Mouse (Mus musculus) bone marrow, adult 2 months (tissue): ENCODE data around the gene Ltf. TPM values are rescaled to one million over a fixed set of nuclear protein-coding genes. Genes with fewer than 3 reads are reported as not detected.

Experiments
- H3K27ac ChIP-seq: fragments of 200-500 bp; 2 replicates; pipeline ENCODE4 v1.5.1; 2012; ENCODE audit warnings: low read depth, mild to moderate bottlenecking, control low read depth, inconsistent platforms, low read length; ENCODE audit not compliant: control insufficient read depth, poor library complexity, insufficient read depth
- H3K4me1 ChIP-seq: fragments of 200-500 bp; 2 replicates; pipeline ENCODE4 v1.6.1; 2011; ENCODE audit warnings: low read length; ENCODE audit not compliant: control insufficient read depth, insufficient read depth
- H3K4me3 ChIP-seq: fragments of 200-500 bp; replicated peaks from 2 replicates; pipeline ENCODE3; 2011; ENCODE audit warnings: mild to moderate bottlenecking, low read depth, low read length, control low read depth; ENCODE audit not compliant: control insufficient read depth
- CTCF ChIP-seq: fragments of 200-500 bp; IDR thresholded peaks from 2 replicates; pipeline ENCODE4 v1.5.1; 2011; ENCODE audit warnings: low read length, control low read depth; ENCODE audit not compliant: control insufficient read depth, insufficient read depth
- POLR2A ChIP-seq: fragments of 200-500 bp; IDR thresholded peaks from 2 replicates; pipeline ENCODE4 v1.6.1; 2011; ENCODE audit warnings: low read depth, mild to moderate bottlenecking, control low read depth, low read length, borderline replicate concordance; ENCODE audit not compliant: control insufficient read depth
- WGBS: fragments of 180-500 bp; shearing (Covaris S2); methylation state at CpG from one replicate; pipeline ENCODE4 v1.1.7; 2018; 5-methylcytosine and 5-hydroxymethylcytosine counted together
- polyA plus RNA-seq: library from polyadenylated mRNA; stranded (reverse); fragments of >200 nt; gene quantifications from 2 replicates; pipeline ENCODE4 v1.2.4, GENCODE M21; 2011; ENCODE audit warnings: low replicate concordance; ENCODE audit not compliant: missing spikeins, insufficient read depth, insufficient read length

Gene Ltf
- polyA plus RNA-seq, 1 experiment = 1,953 TPM

DNA sequence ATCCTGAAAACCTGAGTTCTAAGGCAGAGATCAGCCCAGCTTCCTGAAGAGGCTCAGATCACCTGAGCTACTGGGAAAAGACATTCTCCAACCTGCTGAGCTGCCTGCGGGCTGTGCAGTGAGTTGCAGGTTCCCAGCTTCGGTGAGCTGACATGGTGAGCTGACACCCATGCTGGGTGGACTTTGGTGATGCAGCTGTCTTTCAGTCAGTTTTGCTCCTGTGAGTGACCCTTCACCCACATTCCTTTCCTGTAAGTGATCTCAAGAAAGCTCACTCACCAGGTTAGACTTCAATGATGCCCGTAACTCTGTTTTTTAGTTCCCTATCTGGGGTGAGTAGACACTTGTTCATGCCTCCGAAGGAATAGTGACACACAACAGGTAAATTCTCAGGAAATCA is 66.3 kb downstream of the Ltf start:
- Histone ChIP-seq H3K4me1 (peaks cover 3% of the 10 kb centered on the region; the same call in 1 of the 2 replicates), H3K4me3 (no peak overlapping the region), H3K27ac (no peak overlapping the region)
- TF ChIP-seq CTCF (no peak), POLR2A (no peak)
- 51% methylated on average over 4 of the region's 4 CpGs for WGBS

- no peak for TF ChIP-seq CTCF
- no peak for TF ChIP-seq POLR2A
- Histone ChIP-seq H3K27ac (no peak overlapping the region), H3K4me1 (peaks cover 1% of the 10 kb centered on the region; the same call in 1 of the 2 replicates), H3K4me3 (no peak overlapping the region)
- 53% methylated on average over 6 of the region's 6 CpGs for WGBS
These were observed 67.1 kb downstream of the Ltf start for GRCm38 (mm10) chr9:111086137-111086536.

- TF ChIP-seq POLR2A = no peak
- no peak for TF ChIP-seq CTCF
- 56% methylated on average over 3 of the region's 3 CpGs for WGBS
- Histone ChIP-seq H3K4me1 (peaks cover 1% of the 10 kb centered on the region; the same call in 1 of the 2 replicates), H3K27ac (no peak overlapping the region), H3K4me3 (no peak overlapping the region)
These were observed 68.0 kb downstream of the Ltf start for GRCm38 (mm10) chr9:111086995-111087606.

- 52% methylated on average over 5 of the region's 5 CpGs for WGBS
- TF ChIP-seq CTCF (no peak), POLR2A (no peak)
- no peak overlapping the region for H3K4me3 ChIP-seq
- no peak overlapping the region for H3K27ac ChIP-seq
- H3K4me1 ChIP-seq = no peaks in the 10 kb centered on the region
These were observed 68.9 kb downstream of the Ltf start for GRCm38 (mm10) chr9:111087960-111088359.

DNA sequence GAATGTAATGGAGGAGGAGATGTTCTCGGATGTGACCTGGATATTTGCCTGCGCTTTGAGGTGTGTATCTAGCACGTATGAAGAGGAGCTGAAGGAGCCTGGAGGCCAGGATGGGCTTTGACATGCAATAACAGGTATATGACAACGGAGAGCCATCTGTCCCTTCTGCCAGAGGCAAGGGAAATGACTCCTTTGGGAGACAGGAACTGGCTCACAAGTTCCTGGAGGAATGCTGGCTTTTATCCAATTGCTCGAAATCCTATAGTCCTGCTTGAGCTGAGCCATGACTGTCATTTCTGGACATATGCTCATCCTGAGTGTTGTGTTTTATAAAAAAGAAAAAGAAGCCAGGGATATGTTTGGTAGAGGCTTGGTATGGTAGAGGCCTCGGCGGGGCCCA is 69.8 kb downstream of the Ltf start:
- TF ChIP-seq POLR2A = no peak
- TF ChIP-seq CTCF = no peak
- Histone ChIP-seq H3K27ac (no peak overlapping the region), H3K4me3 (no peak overlapping the region)

More for the DNA sequence above, 69.8 kb downstream of the Ltf start:
- peaks cover 2% of the 10 kb centered on the region; the same call in 1 of the 2 replicates for H3K4me1 ChIP-seq
- 81% methylated on average over 7 of the region's 7 CpGs for WGBS

Other genes with a start within 250 kb of the Ltf start
- gene Prss42, start 221.1 kb upstream of the Ltf start, polyA plus RNA-seq = not detected in 2 replicates
- gene Prss44, start 205.3 kb upstream of the Ltf start, polyA plus RNA-seq = not detected in 2 replicates
- not detected in 2 replicates for gene Prss43, start 192.6 kb upstream of the Ltf start, polyA plus RNA-seq
- not detected in 2 replicates for gene Prss45, start 184.7 kb upstream of the Ltf start, polyA plus RNA-seq
- gene Prss46, start 174.8 kb upstream of the Ltf start, polyA plus RNA-seq = not detected in 2 replicates
- gene Prss50, start 161.3 kb upstream of the Ltf start, polyA plus RNA-seq = 5.1 and 6.9 TPM in 2 replicates
- gene Als2cl, start 139.4 kb upstream of the Ltf start, polyA plus RNA-seq = 5.3 and 8.5 TPM in 2 replicates
- gene Tmie, start 139.2 kb upstream of the Ltf start, polyA plus RNA-seq = 0.81 and 1.2 TPM in 2 replicates
- not detected in 2 replicates for gene Fam240a, start 102.4 kb upstream of the Ltf start, polyA plus RNA-seq
- 46.1 TPM in 1 of 2 replicates, not detected in the other for gene Tdgf1, start 73.1 kb upstream of the Ltf start, polyA plus RNA-seq
- gene Lrrc2, start 67.7 kb upstream of the Ltf start, polyA plus RNA-seq = 2.5 TPM in 1 of 2 replicates, not detected in the other
- gene Rtp3, start 28.7 kb upstream of the Ltf start, polyA plus RNA-seq = 0.75 and 0.93 TPM in 2 replicates
- 9.2 and 10.4 TPM in 2 replicates for gene Ccrl2, start 38.2 kb downstream of the Ltf start, polyA plus RNA-seq
- gene Lrrfip2, start 98.3 kb downstream of the Ltf start, polyA plus RNA-seq = 48.1 and 88.3 TPM in 2 replicates